Mouse (Mus musculus): ENCODE measurements at regions not wholly inside any gene's neighbourhood (a gene's known extent, or its start where the extent isn't known, plus 50 kb on each side); places are given as distances from the start of the nearest gene placed in this dataset.
A peak's percentile ranks its signal among the peaks of the same experiment; 100 is the strongest.

DNA sequence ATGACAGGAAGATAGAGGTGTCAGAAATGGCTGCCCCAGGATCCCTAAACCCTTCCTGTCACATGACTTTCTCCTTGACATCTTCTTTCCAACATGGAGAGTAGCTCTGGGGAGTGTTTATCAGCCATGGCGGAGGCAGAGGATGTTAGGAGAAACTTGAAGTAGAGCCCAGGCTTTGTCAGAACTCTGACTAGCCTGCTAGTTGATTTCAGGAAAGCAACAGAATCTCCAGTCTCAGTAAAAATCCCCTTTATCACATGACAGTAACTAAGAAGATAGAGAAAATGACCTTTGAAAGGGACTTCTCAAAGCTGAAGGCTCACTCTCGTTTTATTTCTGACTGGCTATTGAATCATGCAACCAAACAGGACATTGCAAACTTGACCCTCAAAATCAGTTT is 76.3 kb upstream of the Glrp1 start:
- Histone ChIP-seq H3K9ac (replicated peaks; ENCODE audit: low read depth, low read length) (no peak overlapping the region), H3K4me3 (ENCODE audit: low read depth, low read length) (no peak overlapping the region), H3K4me1 (ENCODE audit: control insufficient read depth, insufficient read depth, low read length) (0 out of 2 replicates have a peak, but pooled peaks cover 4% of the 10 kb centered on the region), H3K27ac (ENCODE audit: low read length) (no peak overlapping the region), H3K9me3 (ENCODE audit: control insufficient read depth, low read depth, low read length) (no peaks in the 10 kb centered on the region), H3K27me3 (ENCODE audit: control insufficient read depth, insufficient read depth, low read length) (no peaks in the 10 kb centered on the region), H3K4me2 (replicated peaks; ENCODE audit: low read depth, low read length) (no peak overlapping the region), H3K36me3 (ENCODE audit: control insufficient read depth, insufficient read depth, low read length) (no peaks in the 10 kb centered on the region)
- 68% methylated on average over 2 of the region's 2 CpGs for WGBS
- ATAC-seq (ENCODE audit: insufficient number of reproducible peaks, insufficient read depth, low FRiP score, low read depth): no peak

DNA sequence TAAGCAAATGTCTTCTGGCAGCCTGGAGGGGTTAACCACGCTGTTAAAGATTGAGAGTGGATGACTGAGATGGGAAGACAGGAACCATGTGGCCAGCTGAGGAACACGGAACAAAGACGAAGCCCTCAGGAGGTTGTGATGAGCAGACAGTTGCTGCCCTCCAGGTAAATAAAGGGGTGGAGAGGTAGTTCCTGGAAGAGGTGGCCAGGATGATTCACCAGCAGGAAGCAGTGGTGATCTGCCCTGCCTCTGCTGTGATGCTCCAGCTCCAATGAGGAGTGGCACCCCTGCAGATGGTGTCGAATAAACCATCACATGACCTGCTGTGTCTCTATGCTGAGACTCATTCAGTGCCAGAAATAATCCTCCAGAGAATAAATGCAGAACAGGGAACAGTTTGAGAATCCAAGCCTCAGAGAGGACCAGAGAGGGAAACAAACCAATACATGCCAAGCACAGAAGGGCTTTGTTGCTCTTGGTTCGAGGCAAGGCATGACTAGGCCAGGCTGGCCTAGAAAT is 74.7 kb upstream of the Glrp1 start:
- WGBS: 71% methylated on average over 5 of the region's 5 CpGs
- Histone ChIP-seq H3K4me2 (replicated peaks; ENCODE audit: low read depth, low read length) (no peak overlapping the region), H3K9ac (replicated peaks; ENCODE audit: low read depth, low read length) (no peak overlapping the region), H3K4me1 (ENCODE audit: control insufficient read depth, insufficient read depth, low read length) (no peaks in the 10 kb centered on the region), H3K27me3 (ENCODE audit: control insufficient read depth, insufficient read depth, low read length) (no peaks in the 10 kb centered on the region), H3K27ac (ENCODE audit: low read length) (no peak overlapping the region), H3K36me3 (ENCODE audit: control insufficient read depth, insufficient read depth, low read length) (no peaks in the 10 kb centered on the region), H3K4me3 (ENCODE audit: low read depth, low read length) (no peak overlapping the region), H3K9me3 (ENCODE audit: control insufficient read depth, low read depth, low read length) (no peaks in the 10 kb centered on the region)
- ATAC-seq (ENCODE audit: insufficient number of reproducible peaks, insufficient read depth, low FRiP score, low read depth): no peak

DNA sequence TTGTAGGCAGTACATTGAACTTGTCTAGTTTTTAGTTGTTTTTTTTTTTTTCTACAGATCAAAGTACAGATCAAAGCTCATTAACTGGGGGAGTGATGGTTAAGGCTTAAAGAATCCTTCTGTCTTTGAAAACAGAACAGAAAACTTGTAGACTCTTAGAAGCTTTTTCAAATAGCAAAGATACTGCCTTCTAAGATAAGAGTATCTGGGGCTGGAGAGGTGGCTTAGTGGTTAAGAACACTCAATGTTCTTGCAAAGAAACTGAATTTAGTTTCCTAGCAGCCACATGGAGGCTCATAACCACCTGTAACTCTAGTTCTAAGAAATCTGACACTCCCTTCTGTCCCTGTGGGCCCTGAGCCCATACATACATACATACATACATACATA is 68.4 kb upstream of the Glrp1 start:
- Histone ChIP-seq H3K4me3 (ENCODE audit: low read depth, low read length) (no peak overlapping the region), H3K9ac (replicated peaks; ENCODE audit: low read depth, low read length) (no peak overlapping the region), H3K4me2 (replicated peaks; ENCODE audit: low read depth, low read length) (no peak overlapping the region), H3K9me3 (ENCODE audit: control insufficient read depth, low read depth, low read length) (no peaks in the 10 kb centered on the region), H3K27me3 (ENCODE audit: control insufficient read depth, insufficient read depth, low read length) (no peaks in the 10 kb centered on the region), H3K27ac (ENCODE audit: low read length) (no peak overlapping the region), H3K4me1 (ENCODE audit: control insufficient read depth, insufficient read depth, low read length) (0 out of 2 replicates have a peak, but pooled peaks cover 2% of the 10 kb centered on the region), H3K36me3 (ENCODE audit: control insufficient read depth, insufficient read depth, low read length) (no peaks in the 10 kb centered on the region)
- ATAC-seq (ENCODE audit: insufficient number of reproducible peaks, insufficient read depth, low FRiP score, low read depth): no peak

DNA sequence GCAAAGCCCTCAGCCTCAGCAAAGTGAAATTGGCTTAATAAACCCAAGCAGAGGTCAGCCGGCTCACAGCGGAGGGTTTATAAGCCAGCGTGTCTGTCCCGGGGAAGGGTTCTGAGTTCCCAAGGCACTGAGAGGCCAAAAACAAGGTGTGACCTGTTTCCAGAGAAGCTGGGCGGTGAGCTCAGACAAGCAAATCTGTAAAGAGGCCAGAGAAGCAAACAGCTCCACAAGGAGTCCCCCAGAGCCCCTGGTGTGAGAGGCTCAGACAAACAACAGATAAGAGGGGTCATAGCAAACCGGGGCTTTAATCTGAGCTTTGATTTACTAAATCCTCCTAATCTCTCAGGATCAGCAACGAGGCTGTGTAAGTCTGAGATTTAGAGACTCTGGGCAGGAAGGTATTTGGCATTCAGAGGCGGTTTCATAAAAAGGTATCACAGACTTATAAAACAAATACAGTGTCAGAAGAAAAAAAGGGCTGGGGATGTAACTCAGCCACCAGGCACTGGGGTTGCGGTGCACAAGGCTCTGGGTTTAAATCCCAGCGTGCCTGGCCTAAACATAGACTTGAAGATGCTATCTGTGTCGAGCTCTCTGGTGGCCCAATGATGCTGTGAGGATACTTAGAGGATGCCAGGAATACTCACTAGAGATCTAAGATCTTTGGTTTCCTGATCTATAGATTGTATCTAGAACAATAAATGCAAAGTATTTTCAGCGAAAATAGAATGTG is 67.8 kb upstream of the Glrp1 start:
- no peak overlapping the region for H3K9ac ChIP-seq (replicated peaks; ENCODE audit: low read depth, low read length)
- 0 out of 2 replicates have a peak, but pooled peaks cover 2% of the 10 kb centered on the region for H3K4me1 ChIP-seq (ENCODE audit: control insufficient read depth, insufficient read depth, low read length)
- H3K4me3 ChIP-seq (ENCODE audit: low read depth, low read length): no peak overlapping the region
- H3K27me3 ChIP-seq (ENCODE audit: control insufficient read depth, insufficient read depth, low read length): no peaks in the 10 kb centered on the region
- no peak overlapping the region for H3K4me2 ChIP-seq (replicated peaks; ENCODE audit: low read depth, low read length)
- no peaks in the 10 kb centered on the region for H3K36me3 ChIP-seq (ENCODE audit: control insufficient read depth, insufficient read depth, low read length)
- WGBS: 32% methylated on average over 12 of the region's 12 CpGs
- H3K27ac ChIP-seq (ENCODE audit: low read length): peak overlapping the region; percentile 21; the same call in 1 of the 2 replicates
- no peaks in the 10 kb centered on the region for H3K9me3 ChIP-seq (ENCODE audit: control insufficient read depth, low read depth, low read length)
- peak; percentile 67; the same call in 1 of the 2 replicates for ATAC-seq (ENCODE audit: insufficient number of reproducible peaks, insufficient read depth, low FRiP score, low read depth)

DNA sequence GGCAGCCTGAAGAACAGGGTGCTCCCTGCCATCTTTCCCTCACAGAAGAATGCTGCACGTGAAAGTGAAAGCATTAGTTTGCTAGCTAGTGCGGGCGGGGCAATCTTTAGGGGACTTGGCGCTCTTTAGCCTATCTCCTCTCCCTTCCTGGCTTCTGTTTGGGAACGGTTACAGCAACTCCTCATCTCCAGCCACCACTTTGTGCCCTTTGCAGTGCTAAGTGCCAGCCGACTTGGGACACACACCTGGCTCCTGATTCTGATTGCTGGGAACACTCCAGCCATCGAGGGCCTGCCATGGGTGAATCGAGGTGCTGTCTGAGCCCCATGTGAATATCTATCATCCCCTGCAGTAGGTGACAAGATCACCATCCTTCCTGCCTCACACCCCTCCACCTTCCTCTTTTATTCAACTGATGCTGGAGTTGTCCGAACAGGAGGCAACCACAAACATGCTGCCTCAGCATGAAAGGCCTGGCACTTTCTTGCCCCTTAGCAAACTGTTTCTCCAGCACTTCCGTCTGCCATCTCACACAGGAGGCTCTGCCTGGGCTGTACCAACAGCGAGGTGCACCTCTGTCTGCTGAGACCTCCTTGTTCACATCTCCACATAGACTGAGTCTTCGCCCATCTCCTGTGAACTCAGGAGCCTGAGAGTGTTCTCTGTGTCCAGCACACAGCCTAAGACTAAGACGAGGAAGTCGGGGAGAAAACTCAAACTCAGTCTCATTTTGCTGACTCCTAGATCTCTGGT is 66.2 kb upstream of the Glrp1 start:
- H3K9me3 ChIP-seq (ENCODE audit: control insufficient read depth, low read depth, low read length): no peaks in the 10 kb centered on the region
- H3K4me1 ChIP-seq (ENCODE audit: control insufficient read depth, insufficient read depth, low read length): 0 out of 2 replicates have a peak, but pooled peaks cover 2% of the 10 kb centered on the region
- H3K9ac ChIP-seq (replicated peaks; ENCODE audit: low read depth, low read length): no peak overlapping the region
- no peaks in the 10 kb centered on the region for H3K36me3 ChIP-seq (ENCODE audit: control insufficient read depth, insufficient read depth, low read length)
- H3K27me3 ChIP-seq (ENCODE audit: control insufficient read depth, insufficient read depth, low read length): no peaks in the 10 kb centered on the region
- no peak for ATAC-seq (ENCODE audit: insufficient number of reproducible peaks, insufficient read depth, low FRiP score, low read depth)
- peak overlapping the region; percentile 53; the same call in 1 of the 2 replicates for H3K27ac ChIP-seq (ENCODE audit: low read length)
- 57% methylated on average over 14 of the region's 14 CpGs for WGBS
- no peak overlapping the region for H3K4me2 ChIP-seq (replicated peaks; ENCODE audit: low read depth, low read length)
- no peak overlapping the region for H3K4me3 ChIP-seq (ENCODE audit: low read depth, low read length)

DNA sequence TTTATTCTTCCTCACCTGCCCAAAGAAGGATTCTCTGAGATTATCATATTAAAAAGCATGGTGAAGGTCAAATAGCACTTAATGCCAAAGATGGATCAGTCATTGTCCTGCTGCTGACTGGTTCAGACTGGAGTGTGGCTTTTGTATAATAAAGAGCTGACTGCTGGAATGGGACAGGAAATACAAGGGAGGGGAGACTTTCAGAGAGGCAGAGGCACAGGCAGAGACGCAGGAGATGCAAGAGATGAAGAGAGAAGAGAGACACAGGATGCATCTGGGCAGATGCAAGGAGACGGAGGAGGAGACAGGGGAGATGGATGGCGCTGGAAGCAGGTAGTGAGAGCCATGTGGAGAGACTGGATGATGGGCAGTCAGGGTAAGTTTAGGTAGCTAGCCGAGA is 65.4 kb upstream of the Glrp1 start:
- Histone ChIP-seq H3K4me3 (ENCODE audit: low read depth, low read length) (no peak overlapping the region), H3K36me3 (ENCODE audit: control insufficient read depth, insufficient read depth, low read length) (no peaks in the 10 kb centered on the region), H3K9me3 (ENCODE audit: control insufficient read depth, low read depth, low read length) (no peaks in the 10 kb centered on the region), H3K9ac (replicated peaks; ENCODE audit: low read depth, low read length) (no peak overlapping the region), H3K4me1 (ENCODE audit: control insufficient read depth, insufficient read depth, low read length) (0 out of 2 replicates have a peak, but pooled peaks cover 2% of the 10 kb centered on the region), H3K27ac (ENCODE audit: low read length) (no peak overlapping the region), H3K27me3 (ENCODE audit: control insufficient read depth, insufficient read depth, low read length) (no peaks in the 10 kb centered on the region), H3K4me2 (replicated peaks; ENCODE audit: low read depth, low read length) (no peak overlapping the region)
- WGBS: 49% methylated on average over 4 of the region's 4 CpGs
- ATAC-seq (ENCODE audit: insufficient number of reproducible peaks, insufficient read depth, low FRiP score, low read depth): no peak

DNA sequence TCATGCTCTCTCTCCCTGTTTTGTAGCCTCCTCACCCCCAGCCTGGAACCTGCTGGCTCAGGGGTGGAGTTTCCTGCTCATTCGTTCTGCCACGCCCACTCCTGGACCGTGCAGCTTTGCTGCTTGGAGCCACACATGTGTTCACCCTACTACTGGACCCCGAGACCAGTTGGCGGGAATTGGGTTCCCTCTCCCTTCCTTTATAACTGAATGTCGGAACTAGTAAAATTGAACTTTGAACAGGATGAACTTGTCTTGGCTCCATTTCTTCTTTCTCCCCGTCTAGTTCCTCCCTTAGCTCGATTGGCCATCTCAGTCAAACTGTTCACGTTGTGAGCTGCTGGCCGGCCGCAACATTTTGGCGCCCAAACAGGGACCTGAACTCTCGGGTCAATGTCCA is 62.3 kb upstream of the Glrp1 start:
- Histone ChIP-seq H3K36me3 (ENCODE audit: control insufficient read depth, insufficient read depth, low read length) (no peaks in the 10 kb centered on the region), H3K4me2 (replicated peaks; ENCODE audit: low read depth, low read length) (no peak overlapping the region), H3K9me3 (ENCODE audit: control insufficient read depth, low read depth, low read length) (no peaks in the 10 kb centered on the region), H3K27ac (ENCODE audit: low read length) (no peak overlapping the region), H3K27me3 (ENCODE audit: control insufficient read depth, insufficient read depth, low read length) (no peaks in the 10 kb centered on the region), H3K9ac (replicated peaks; ENCODE audit: low read depth, low read length) (no peak overlapping the region), H3K4me1 (ENCODE audit: control insufficient read depth, insufficient read depth, low read length) (no peaks in the 10 kb centered on the region), H3K4me3 (ENCODE audit: low read depth, low read length) (no peak overlapping the region)
- WGBS: 93% methylated on average over 13 of the region's 13 CpGs
- ATAC-seq (ENCODE audit: insufficient number of reproducible peaks, insufficient read depth, low FRiP score, low read depth): no peak

DNA sequence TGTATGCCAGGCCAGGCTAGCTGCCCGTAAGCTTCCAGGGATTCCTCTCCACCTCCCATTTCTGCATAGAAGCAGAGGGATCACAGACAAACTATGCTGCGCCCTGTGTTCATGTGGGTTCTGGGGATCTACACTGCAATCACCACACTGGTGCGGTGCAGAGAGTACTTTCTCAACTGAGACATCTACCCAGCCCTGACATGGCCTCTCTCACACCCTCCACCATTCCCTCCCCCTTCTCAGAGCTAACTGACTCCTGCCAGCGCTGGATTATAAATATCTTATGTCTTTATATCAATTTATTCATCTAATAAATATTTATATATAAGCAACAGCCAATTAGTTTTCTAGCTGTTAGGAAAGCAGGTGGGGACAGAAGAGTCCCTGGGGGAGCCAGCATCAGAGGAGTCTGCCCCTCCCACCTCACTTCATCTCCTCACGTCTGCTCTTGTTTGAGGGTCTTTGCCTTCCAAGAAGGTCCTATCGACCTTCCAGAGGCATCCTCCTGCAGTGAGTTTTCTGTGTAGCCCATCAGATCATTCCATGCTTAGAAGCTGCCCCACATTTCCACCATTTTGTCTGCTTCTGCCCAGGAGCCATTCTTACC is 58.7 kb upstream of the Glrp1 start:
- Histone ChIP-seq H3K4me3 (ENCODE audit: low read depth, low read length) (no peak overlapping the region), H3K4me2 (replicated peaks; ENCODE audit: low read depth, low read length) (no peak overlapping the region), H3K9ac (replicated peaks; ENCODE audit: low read depth, low read length) (no peak overlapping the region), H3K36me3 (ENCODE audit: control insufficient read depth, insufficient read depth, low read length) (no peaks in the 10 kb centered on the region), H3K27ac (ENCODE audit: low read length) (no peak overlapping the region), H3K27me3 (ENCODE audit: control insufficient read depth, insufficient read depth, low read length) (no peaks in the 10 kb centered on the region), H3K4me1 (ENCODE audit: control insufficient read depth, insufficient read depth, low read length) (no peaks in the 10 kb centered on the region), H3K9me3 (ENCODE audit: control insufficient read depth, low read depth, low read length) (no peaks in the 10 kb centered on the region)
- 75% methylated on average over 6 of the region's 6 CpGs for WGBS
- ATAC-seq (ENCODE audit: insufficient number of reproducible peaks, insufficient read depth, low FRiP score, low read depth): no peak

Data from stomach, embryonic 14.5 days (tissue).